In genomic region chr16:79256525-79256924, GRCm38 (mm10) we compare ENCODE assay signal across 23 mouse cellular contexts.
A peak's percentile ranks its signal among the peaks of the same experiment; 100 is the strongest.
DNase-seq lines count a peak whose midpoint lies in the region; ATAC-seq lines count a peak whose summit lies in the region.
"Had no signal": no experiment of that assay in that cellular context is flagged by ENCODE, and none has a peak within 500 bp of the region (broad histone marks: within the 10 kb centered on the region; RNA-seq: fewer than 3 reads in every experiment).

No protein-coding gene starts in this region.

- H3K9me3 ChIP-seq in forebrain, embryonic 11.5 days (ENCODE audit: control insufficient read depth, low read length), result no peaks in the 10 kb centered on the region
- no peaks in the 10 kb centered on the region for H3K9me3 ChIP-seq in forebrain, embryonic 15.5 days
- H3K9me3 ChIP-seq in midbrain, embryonic 10.5 days (replicated peaks), result no peaks in the 10 kb centered on the region
- no peaks in the 10 kb centered on the region for H3K9me3 ChIP-seq in midbrain, embryonic 15.5 days
- no peaks in the 10 kb centered on the region for H3K9me3 ChIP-seq in midbrain, embryonic 14.5 days (ENCODE audit: control insufficient read depth, low read length)
- H3K9me3 ChIP-seq in midbrain, embryonic 13.5 days, result no peaks in the 10 kb centered on the region
- H3K9me3 ChIP-seq: forebrain, embryonic 13.5 days had no signal

- no peak for DNase-seq in forebrain, embryonic 11.5 days (ENCODE audit: low spot score)
- DNase-seq in midbrain, embryonic 10.5 days (ENCODE audit: low spot score), result peak; percentile 35
- DNase-seq in midbrain, embryonic 14.5 days, result no peak
- DNase-seq in left cerebral cortex, adult 8-10 months (ENCODE audit: low spot score in 2 of 2), result no peak
- DNase-seq: adrenal gland, adult 2 months; adrenal gland, postnatal 14 days; cerebellum, adult 11-12 months; cerebellum, adult 8-10 months; cerebellum, postnatal 36 days; forebrain, postnatal 0 days; gastrocnemius, adult 2 months; gastrocnemius, postnatal 14 days; heart, adult 11 months had no signal

- H3K9ac ChIP-seq in forebrain, embryonic 11.5 days (ENCODE audit: low read length), result no peak overlapping the region
- no peak overlapping the region for H3K9ac ChIP-seq in forebrain, embryonic 15.5 days (replicated peaks)
- no peak overlapping the region for H3K9ac ChIP-seq in midbrain, embryonic 15.5 days
- H3K9ac ChIP-seq in midbrain, embryonic 14.5 days (replicated peaks; ENCODE audit: low read length), result no peak overlapping the region
- H3K9ac ChIP-seq in midbrain, embryonic 13.5 days (replicated peaks), result no peak overlapping the region
- H3K9ac ChIP-seq: forebrain, embryonic 13.5 days; forebrain, postnatal 0 days; hindbrain, embryonic 14.5 days had no signal

- no peak overlapping the region for H3K4me2 ChIP-seq in forebrain, embryonic 11.5 days (ENCODE audit: low read depth, low read length, severe bottlenecking)
- H3K4me2 ChIP-seq in forebrain, embryonic 15.5 days (replicated peaks), result no peak overlapping the region
- no peak overlapping the region for H3K4me2 ChIP-seq in midbrain, embryonic 15.5 days
- no peak overlapping the region for H3K4me2 ChIP-seq in midbrain, embryonic 14.5 days (ENCODE audit: low read length)
- no peak overlapping the region for H3K4me2 ChIP-seq in midbrain, embryonic 13.5 days (replicated peaks)
- H3K4me2 ChIP-seq: forebrain, embryonic 13.5 days; heart, embryonic 11.5 days; hindbrain, embryonic 14.5 days had no signal

- no peak overlapping the region for H3K27ac ChIP-seq in forebrain, embryonic 11.5 days (ENCODE audit: low read depth, low read length)
- H3K27ac ChIP-seq in forebrain, embryonic 15.5 days (replicated peaks), result no peak overlapping the region
- H3K27ac ChIP-seq in midbrain, embryonic 10.5 days (replicated peaks), result peak overlapping the region; percentile 49; the same call in 1 of the 2 replicates
- H3K27ac ChIP-seq in midbrain, embryonic 15.5 days, result no peak overlapping the region
- no peak overlapping the region for H3K27ac ChIP-seq in midbrain, embryonic 14.5 days (replicated peaks; ENCODE audit: low read depth, low read length)
- no peak overlapping the region for H3K27ac ChIP-seq in midbrain, embryonic 13.5 days
- H3K27ac ChIP-seq: forebrain, embryonic 13.5 days; gastrocnemius, adult 2 months; hindbrain, embryonic 14.5 days; hindbrain, postnatal 0 days had no signal

- ATAC-seq in forebrain, embryonic 11.5 days (replicated peaks; ENCODE audit: low FRiP score), result peak; percentile 63
- no peak for ATAC-seq in forebrain, embryonic 15.5 days (replicated peaks)
- no peak for ATAC-seq in midbrain, embryonic 15.5 days (replicated peaks)
- 0 out of 2 replicates have a peak, but pooled peaks have one; percentile 37 for ATAC-seq in midbrain, embryonic 14.5 days (ENCODE audit: low FRiP score, low TSS enrichment)
- ATAC-seq in midbrain, embryonic 13.5 days, result no peak
- ATAC-seq: CD4-positive, CD25-positive, alpha-beta regulatory T cell, adult 4 months; forebrain, embryonic 13.5 days; forebrain, postnatal 0 days; hindbrain, postnatal 0 days; inflammation-experienced regulatory T-cells, adult 6 months; intestine, embryonic 16.5 days had no signal

- no peaks in the 10 kb centered on the region for H3K36me3 ChIP-seq in forebrain, embryonic 11.5 days (ENCODE audit: control insufficient read depth, insufficient read depth, low read length)
- no peaks in the 10 kb centered on the region for H3K36me3 ChIP-seq in forebrain, embryonic 15.5 days
- no peaks in the 10 kb centered on the region for H3K36me3 ChIP-seq in midbrain, embryonic 10.5 days
- no peaks in the 10 kb centered on the region for H3K36me3 ChIP-seq in midbrain, embryonic 15.5 days (replicated peaks)
- H3K36me3 ChIP-seq in midbrain, embryonic 14.5 days (ENCODE audit: control insufficient read depth, insufficient read depth, low read length), result no peaks in the 10 kb centered on the region
- H3K36me3 ChIP-seq in midbrain, embryonic 13.5 days, result no peaks in the 10 kb centered on the region

- H3K4me1 ChIP-seq in forebrain, embryonic 11.5 days (replicated peaks; ENCODE audit: control insufficient read depth, insufficient read depth, low read length), result no peaks in the 10 kb centered on the region
- no peaks in the 10 kb centered on the region for H3K4me1 ChIP-seq in forebrain, embryonic 15.5 days
- peaks cover 14% of the 10 kb centered on the region for H3K4me1 ChIP-seq in midbrain, embryonic 10.5 days
- no peaks in the 10 kb centered on the region for H3K4me1 ChIP-seq in midbrain, embryonic 15.5 days
- H3K4me1 ChIP-seq in midbrain, embryonic 14.5 days (ENCODE audit: control insufficient read depth, insufficient read depth, low read length), result no peaks in the 10 kb centered on the region
- H3K4me1 ChIP-seq in midbrain, embryonic 13.5 days (replicated peaks), result 0 out of 2 replicates have a peak, but pooled peaks cover 7% of the 10 kb centered on the region
- H3K4me1 ChIP-seq: forebrain, embryonic 13.5 days had no signal

- WGBS in forebrain, embryonic 11.5 days, result 94% methylated on average over 1 of the region's 1 CpGs
- 95% methylated on average over 1 of the region's 1 CpGs for WGBS in forebrain, embryonic 15.5 days
- WGBS in midbrain, embryonic 10.5 days, result 100% methylated on average over 1 of the region's 1 CpGs
- WGBS in midbrain, embryonic 15.5 days, result 97% methylated on average over 1 of the region's 1 CpGs
- WGBS in midbrain, embryonic 14.5 days, result 89% methylated on average over 1 of the region's 1 CpGs
- WGBS in midbrain, embryonic 13.5 days, result 90% methylated on average over 1 of the region's 1 CpGs

- no peaks in the 10 kb centered on the region for H3K27me3 ChIP-seq in forebrain, embryonic 11.5 days (ENCODE audit: control insufficient read depth, insufficient read depth, low read length)
- H3K27me3 ChIP-seq in forebrain, embryonic 15.5 days, result no peaks in the 10 kb centered on the region
- no peaks in the 10 kb centered on the region for H3K27me3 ChIP-seq in midbrain, embryonic 10.5 days (ENCODE audit: low read depth, poor library complexity, severe bottlenecking)
- no peaks in the 10 kb centered on the region for H3K27me3 ChIP-seq in midbrain, embryonic 15.5 days (replicated peaks)
- no peaks in the 10 kb centered on the region for H3K27me3 ChIP-seq in midbrain, embryonic 14.5 days (ENCODE audit: control insufficient read depth, insufficient read depth, low read length)
- no peaks in the 10 kb centered on the region for H3K27me3 ChIP-seq in midbrain, embryonic 13.5 days
- H3K27me3 ChIP-seq: forebrain, embryonic 13.5 days had no signal

- no peak overlapping the region for H3K4me3 ChIP-seq in forebrain, embryonic 11.5 days (ENCODE audit: low read depth, low read length)
- H3K4me3 ChIP-seq in forebrain, embryonic 15.5 days, result no peak overlapping the region
- H3K4me3 ChIP-seq in midbrain, embryonic 10.5 days, result no peak overlapping the region
- H3K4me3 ChIP-seq in midbrain, embryonic 15.5 days, result no peak overlapping the region
- no peak overlapping the region for H3K4me3 ChIP-seq in midbrain, embryonic 14.5 days (replicated peaks; ENCODE audit: low read depth, low read length)
- no peak overlapping the region for H3K4me3 ChIP-seq in midbrain, embryonic 13.5 days (replicated peaks)
- H3K4me3 ChIP-seq: forebrain, embryonic 13.5 days; gastrocnemius, adult 2 months had no signal

Comparison
In these comparisons a context has a peak if more than half of its experiments do, and no peak if none do; other contexts are left out.
1. ATAC-seq: peak in forebrain, embryonic 11.5 days (single experiment) and midbrain, embryonic 14.5 days (single experiment); none in forebrain, embryonic 15.5 days (single experiment), midbrain, embryonic 15.5 days (single experiment) and midbrain, embryonic 13.5 days (single experiment).